Mouse (Mus musculus) midbrain, embryonic 14.5 days (tissue): ENCODE results near the gene Smarca4. TPM values are rescaled to one million over a fixed set of nuclear protein-coding genes. Genes with fewer than 3 reads are reported as not detected.
A peak's percentile ranks its signal among the peaks of the same experiment; 100 is the strongest.

Source experiments
- ATAC-seq: fragments of 200-750 bp; cut with Nextera tagmentation; 2 replicates; pipeline ENCODE4 v1.8.0; 2017; ENCODE audit warnings: moderate number of reproducible peaks, moderate library complexity; ENCODE audit not compliant: low FRiP score, low TSS enrichment
- DNase-seq: peaks from one replicate; pipeline ENCODE4 v3.0.0-alpha.2; 2015
- H3K27ac ChIP-seq: fragments of 300-500 bp; sonication (generic); replicated peaks from 2 replicates; pipeline ENCODE4 v1.5.1; 2014; ENCODE audit warnings: mild to moderate bottlenecking, low read depth, low read length, moderate library complexity
- H3K27me3 ChIP-seq: fragments of 300-500 bp; sonication (generic); 2 replicates; pipeline ENCODE4 v1.6.1; 2014; ENCODE audit warnings: low read length, control low read depth, mixed read lengths; ENCODE audit not compliant: control insufficient read depth, insufficient read depth
- H3K36me3 ChIP-seq: fragments of 300-500 bp; sonication (generic); 2 replicates; pipeline ENCODE4 v1.6.1; 2014; ENCODE audit warnings: low read length, control low read depth; ENCODE audit not compliant: control insufficient read depth, insufficient read depth
- H3K4me1 ChIP-seq: fragments of 300-500 bp; sonication (generic); 2 replicates; pipeline ENCODE4 v1.6.1; 2014; ENCODE audit warnings: mild to moderate bottlenecking, antibody characterized with exemption, low read length, control low read depth; ENCODE audit not compliant: control insufficient read depth, insufficient read depth
- H3K4me2 ChIP-seq: fragments of 300-500 bp; sonication (generic); 2 replicates; pipeline ENCODE4 v1.6.1; 2014; ENCODE audit warnings: mild to moderate bottlenecking, low read length, moderate library complexity
- H3K4me3 ChIP-seq: fragments of 300-500 bp; sonication (generic); replicated peaks from 2 replicates; pipeline ENCODE4 v1.5.1; 2014; ENCODE audit warnings: low read depth, low read length
- H3K9ac ChIP-seq: fragments of 300-500 bp; sonication (generic); replicated peaks from 2 replicates; pipeline ENCODE4 v1.6.1; 2014; ENCODE audit warnings: mild to moderate bottlenecking, low read length, moderate library complexity
- H3K9me3 ChIP-seq: fragments of 300-500 bp; sonication (generic); 2 replicates; pipeline ENCODE4 v1.6.1; 2016; ENCODE audit warnings: low read length, control low read depth, mixed read lengths; ENCODE audit not compliant: control insufficient read depth
- WGBS: fragments of 180-500 bp; shearing (Covaris S2); extraction: QIAGEN DNeasy Blood & Tissue Kit; methylation state at CpG from one replicate; pipeline ENCODE4 v1.1.7; 2014; 5-methylcytosine and 5-hydroxymethylcytosine counted together
- polyA plus RNA-seq: library from polyadenylated mRNA; unstranded; fragments of >200 nt; fragmentation: Nextera tagmentation; extraction: Ambion mirVana; gene quantifications from 2 replicates; pipeline ENCODE4 v1.2.1, GENCODE M21; 2014

Gene Smarca4
- polyA plus RNA-seq, 1 experiment from 2014 or later = 179 TPM

- no peak for ATAC-seq
- no peaks in the 10 kb centered on the region for H3K9me3 ChIP-seq
- peaks cover 97% of the 10 kb centered on the region for H3K36me3 ChIP-seq
- DNase-seq = no peak
- no peaks in the 10 kb centered on the region for H3K4me1 ChIP-seq
- no peaks in the 10 kb centered on the region for H3K27me3 ChIP-seq
- no peak overlapping the region for H3K9ac ChIP-seq
- WGBS = 96% methylated on average over 1 of the region's 1 CpGs
- no peak overlapping the region for H3K4me3 ChIP-seq
- no peak overlapping the region for H3K4me2 ChIP-seq
- no peak overlapping the region for H3K27ac ChIP-seq
These were observed 30.6 kb upstream of the Smarca4 start for GRCm38 (mm10) chr9:21585401-21585800.

- Histone ChIP-seq H3K36me3 (peaks cover 81% of the 10 kb centered on the region), H3K27ac (no peak overlapping the region), H3K4me1 (peaks cover 11% of the 10 kb centered on the region), H3K27me3 (no peaks in the 10 kb centered on the region), H3K9ac (no peak overlapping the region), H3K4me3 (no peak overlapping the region), H3K4me2 (no peak overlapping the region), H3K9me3 (no peaks in the 10 kb centered on the region)
- ATAC-seq (no peak), DNase-seq (no peak)
- WGBS = 87% methylated on average over 23 of the region's 23 CpGs
These were observed 28.2 kb upstream of the Smarca4 start for GRCm38 (mm10) chr9:21587678-21588349.

- Histone ChIP-seq H3K27me3 (no peaks in the 10 kb centered on the region), H3K9me3 (no peaks in the 10 kb centered on the region), H3K4me3 (no peak overlapping the region), H3K4me2 (no peak overlapping the region), H3K36me3 (peaks cover 76% of the 10 kb centered on the region), H3K27ac (no peak overlapping the region), H3K4me1 (peaks cover 11% of the 10 kb centered on the region), H3K9ac (no peak overlapping the region)
- no peak for DNase-seq
- 92% methylated on average over 8 of the region's 8 CpGs for WGBS
- ATAC-seq = no peak
These were observed 27.6 kb upstream of the Smarca4 start for GRCm38 (mm10) chr9:21588350-21588749.

GRCm38 (mm10) chr9:21589538-21589937 is 26.4 kb upstream of the Smarca4 start:
- ATAC-seq (no peak), DNase-seq (no peak)
- Histone ChIP-seq H3K9me3 (no peaks in the 10 kb centered on the region), H3K4me1 (peaks cover 21% of the 10 kb centered on the region), H3K4me3 (no peak overlapping the region), H3K27ac (no peak overlapping the region), H3K36me3 (peaks cover 64% of the 10 kb centered on the region), H3K9ac (no peak overlapping the region), H3K27me3 (no peaks in the 10 kb centered on the region), H3K4me2 (no peak overlapping the region)
- 91% methylated on average over 5 of the region's 5 CpGs for WGBS

- WGBS = 84% methylated on average over 6 of the region's 6 CpGs
- no peaks in the 10 kb centered on the region for H3K27me3 ChIP-seq
- H3K27ac ChIP-seq = no peak overlapping the region
- peak overlapping the region; percentile 96 for H3K4me2 ChIP-seq
- no peak for ATAC-seq
- H3K4me3 ChIP-seq = no peak overlapping the region
- H3K36me3 ChIP-seq = peaks cover 56% of the 10 kb centered on the region
- no peak overlapping the region for H3K9ac ChIP-seq
- no peak for DNase-seq
- no peaks in the 10 kb centered on the region for H3K9me3 ChIP-seq
- H3K4me1 ChIP-seq = peaks cover 26% of the 10 kb centered on the region
These were observed 24.7 kb upstream of the Smarca4 start for GRCm38 (mm10) chr9:21591127-21591830.

GRCm38 (mm10) chr9:21591831-21592702 is 23.9 kb upstream of the Smarca4 start:
- Histone ChIP-seq H3K4me2 (peak overlapping the region; percentile 96), H3K4me1 (peaks cover 26% of the 10 kb centered on the region), H3K4me3 (peak overlapping the region; percentile 93), H3K27me3 (no peaks in the 10 kb centered on the region), H3K9me3 (no peaks in the 10 kb centered on the region), H3K36me3 (peaks cover 51% of the 10 kb centered on the region), H3K9ac (peak overlapping the region; percentile 68), H3K27ac (peak overlapping the region; percentile 88)
- WGBS = 19% methylated on average over 17 of the region's 17 CpGs
- DNase-seq = no peak
- ATAC-seq = peak; percentile 75

GRCm38 (mm10) chr9:21592703-21593121 is 23.3 kb upstream of the Smarca4 start, which contains the start of the genes Timm29 and Yipf2:
Gene Timm29 (plus strand): TSS chr9:21592722.
Gene Yipf2 (minus strand): TSS chr9:21592828.
- Histone ChIP-seq H3K27me3 (no peaks in the 10 kb centered on the region), H3K27ac (peak within 1 kb of the TSS; percentile 88), H3K9ac (peak within 1 kb of the TSS; percentile 90), H3K4me2 (peak within 1 kb of the TSS; percentile 96), H3K9me3 (no peaks in the 10 kb centered on the region), H3K36me3 (peaks cover 46% of the 10 kb centered on the region), H3K4me1 (peaks cover 26% of the 10 kb centered on the region), H3K4me3 (peak within 1 kb of the TSS; percentile 93)
- under 1% methylated on average over 30 of the region's 30 CpGs for WGBS
- peak; percentile 93 for ATAC-seq
- DNase-seq = peak; percentile 99

GRCm38 (mm10) chr9:21593122-21593721 is 22.7 kb upstream of the Smarca4 start:
- DNase-seq (no peak), ATAC-seq (peak; percentile 62; the same call in 1 of the 2 replicates)
- Histone ChIP-seq H3K27ac (peak overlapping the region; percentile 88), H3K36me3 (peaks cover 41% of the 10 kb centered on the region), H3K4me1 (peaks cover 26% of the 10 kb centered on the region), H3K9ac (peak overlapping the region; percentile 90), H3K4me2 (peak overlapping the region; percentile 96), H3K27me3 (no peaks in the 10 kb centered on the region), H3K9me3 (no peaks in the 10 kb centered on the region), H3K4me3 (peak overlapping the region; percentile 93)
- 2% methylated on average over 68 of the region's 69 CpGs for WGBS
